Mouse (Mus musculus) neural tube, embryonic 11.5 days (tissue): ENCODE data around the gene Nme8. TPM values are rescaled to one million over a fixed set of nuclear protein-coding genes. Genes with fewer than 3 reads are reported as not detected.

ENCODE experiments used
- ATAC-seq: fragments of 200-750 bp; cut with Nextera tagmentation; 2 replicates; pipeline ENCODE4 v1.8.0; 2017; ENCODE audit warnings: moderate number of reproducible peaks, mild to moderate bottlenecking, moderate TSS enrichment, moderate library complexity; ENCODE audit not compliant: insufficient read depth, low FRiP score, low TSS enrichment
- DNase-seq: peaks from one replicate; pipeline ENCODE4 v3.0.0-alpha.2; 2015; ENCODE audit warnings: low spot score
- H3K27ac ChIP-seq: fragments of 300-500 bp; sonication (generic); 2 replicates; pipeline ENCODE4 v1.5.1; 2014; ENCODE audit warnings: low read depth, mild to moderate bottlenecking, low read length
- H3K27me3 ChIP-seq: fragments of 300-500 bp; sonication (generic); 2 replicates; pipeline ENCODE4 v1.6.1; 2014; ENCODE audit warnings: mild to moderate bottlenecking, low read length, mixed read lengths; ENCODE audit not compliant: control insufficient read depth, insufficient read depth
- H3K36me3 ChIP-seq: fragments of 300-500 bp; sonication (generic); 2 replicates; pipeline ENCODE4 v1.6.1; 2014; ENCODE audit warnings: mild to moderate bottlenecking, low read length, moderate library complexity, mixed read lengths; ENCODE audit not compliant: control insufficient read depth, insufficient read depth
- H3K4me1 ChIP-seq: fragments of 300-500 bp; sonication (generic); 2 replicates; pipeline ENCODE4 v1.6.1; 2014; ENCODE audit warnings: low read length, mixed read lengths; ENCODE audit not compliant: control insufficient read depth, insufficient read depth
- H3K4me2 ChIP-seq: fragments of 300-500 bp; sonication (generic); 2 replicates; pipeline ENCODE4 v1.6.1; 2014; ENCODE audit warnings: low read depth, mild to moderate bottlenecking, moderate library complexity
- H3K4me3 ChIP-seq: fragments of 300-500 bp; sonication (generic); 2 replicates; pipeline ENCODE4 v1.5.1; 2014; ENCODE audit warnings: low read depth, low read length
- H3K9ac ChIP-seq: fragments of 300-500 bp; sonication (generic); 2 replicates; pipeline ENCODE4 v1.6.1; 2014; ENCODE audit warnings: mild to moderate bottlenecking, low read length
- H3K9me3 ChIP-seq: fragments of 300-500 bp; sonication (generic); 2 replicates; pipeline ENCODE4 v1.6.1; 2016; ENCODE audit warnings: low read length; ENCODE audit not compliant: control insufficient read depth
- WGBS: fragments of 180-500 bp; shearing (Covaris S2); extraction: QIAGEN DNeasy Blood & Tissue Kit; methylation state at CpG from one replicate; pipeline ENCODE4 v1.1.7; 2014; 5-methylcytosine and 5-hydroxymethylcytosine counted together
- polyA plus RNA-seq: library from polyadenylated mRNA; unstranded; fragments of >200 nt; fragmentation: Nextera tagmentation; extraction: Ambion mirVana; gene quantifications from 2 replicates; pipeline ENCODE4 v1.2.1, GENCODE M21; 2014

Nme8 gene
- polyA plus RNA-seq, result not detected in 2 replicates

- 15% methylated on average over 7 of the region's 7 CpGs for WGBS
- H3K36me3 ChIP-seq, result no peaks in the 10 kb centered on the region
- H3K4me1 ChIP-seq, result no peaks in the 10 kb centered on the region
- no peak within 1 kb of the TSS for H3K4me2 ChIP-seq
- no peak for DNase-seq
- H3K9ac ChIP-seq, result no peak within 1 kb of the TSS
- H3K27ac ChIP-seq, result no peak within 1 kb of the TSS
- no peak within 1 kb of the TSS for H3K4me3 ChIP-seq
- H3K9me3 ChIP-seq, result no peaks in the 10 kb centered on the region
- ATAC-seq, result no peak
- no peaks in the 10 kb centered on the region for H3K27me3 ChIP-seq
Measured at GRCm38 (mm10) chr13:19697790-19698189, at the start of gene Nme8. Nme8 (minus strand) TSS chr13:19697794.

GRCm38 (mm10) chr13:19745741-19746140, 48.1 kb upstream of the Nme8 start:
- Histone ChIP-seq H3K9ac (no peak overlapping the region), H3K4me1 (no peaks in the 10 kb centered on the region), H3K27me3 (no peaks in the 10 kb centered on the region), H3K4me2 (no peak overlapping the region), H3K4me3 (no peak overlapping the region), H3K27ac (no peak overlapping the region), H3K9me3 (no peaks in the 10 kb centered on the region), H3K36me3 (no peaks in the 10 kb centered on the region)
- ATAC-seq (no peak), DNase-seq (no peak)
- WGBS, result 57% methylated on average over 2 of the region's 2 CpGs

- DNase-seq, result no peak
- no peaks in the 10 kb centered on the region for H3K27me3 ChIP-seq
- 93% methylated on average over 5 of the region's 5 CpGs for WGBS
Measured at GRCm38 (mm10) chr13:19744536-19744935, 46.9 kb upstream of the Nme8 start.

GRCm38 (mm10) chr13:19734597-19734996, 37.0 kb upstream of the Nme8 start:
- ATAC-seq, result no peak
- Histone ChIP-seq H3K36me3 (no peaks in the 10 kb centered on the region), H3K27me3 (no peaks in the 10 kb centered on the region), H3K27ac (no peak overlapping the region), H3K9me3 (no peaks in the 10 kb centered on the region), H3K9ac (no peak overlapping the region), H3K4me3 (no peak overlapping the region), H3K4me2 (no peak overlapping the region), H3K4me1 (no peaks in the 10 kb centered on the region)
- no peak for DNase-seq
- WGBS, result 86% methylated on average over 5 of the region's 5 CpGs

More at GRCm38 (mm10) chr13:19744536-19744935, 46.9 kb upstream of the Nme8 start:
- no peak overlapping the region for H3K4me3 ChIP-seq
- no peak for ATAC-seq
- H3K27ac ChIP-seq, result no peak overlapping the region
- no peak overlapping the region for H3K9ac ChIP-seq
- H3K9me3 ChIP-seq, result no peaks in the 10 kb centered on the region
- H3K4me1 ChIP-seq, result no peaks in the 10 kb centered on the region
- no peak overlapping the region for H3K4me2 ChIP-seq
- no peaks in the 10 kb centered on the region for H3K36me3 ChIP-seq

GRCm38 (mm10) chr13:19730826-19731225, 33.2 kb upstream of the Nme8 start:
- ATAC-seq (no peak), DNase-seq (no peak)
- Histone ChIP-seq H3K4me1 (no peaks in the 10 kb centered on the region), H3K4me3 (no peak overlapping the region), H3K27ac (no peak overlapping the region), H3K9me3 (no peaks in the 10 kb centered on the region), H3K4me2 (no peak overlapping the region), H3K27me3 (no peaks in the 10 kb centered on the region), H3K9ac (no peak overlapping the region), H3K36me3 (no peaks in the 10 kb centered on the region)
- 83% methylated on average over 2 of the region's 2 CpGs for WGBS

- Histone ChIP-seq H3K9ac (no peak overlapping the region), H3K4me1 (no peaks in the 10 kb centered on the region), H3K27me3 (no peaks in the 10 kb centered on the region), H3K27ac (no peak overlapping the region), H3K9me3 (no peaks in the 10 kb centered on the region), H3K4me3 (no peak overlapping the region), H3K4me2 (no peak overlapping the region), H3K36me3 (no peaks in the 10 kb centered on the region)
- ATAC-seq, result no peak
- no peak for DNase-seq
- 84% methylated on average over 5 of the region's 5 CpGs for WGBS
Measured at GRCm38 (mm10) chr13:19718954-19719353, 21.4 kb upstream of the Nme8 start.

GRCm38 (mm10) chr13:19717201-19717600, 19.6 kb upstream of the Nme8 start:
- no peak for ATAC-seq
- no peak overlapping the region for H3K4me3 ChIP-seq
- 84% methylated on average over 2 of the region's 2 CpGs for WGBS

GRCm38 (mm10) chr13:19703806-19704205, 6.2 kb upstream of the Nme8 start:
- H3K27me3 ChIP-seq, result no peaks in the 10 kb centered on the region
- no peaks in the 10 kb centered on the region for H3K9me3 ChIP-seq
- no peak overlapping the region for H3K4me3 ChIP-seq
- no peak overlapping the region for H3K27ac ChIP-seq
- DNase-seq (no peak), ATAC-seq (no peak)
- H3K4me1 ChIP-seq, result no peaks in the 10 kb centered on the region
- WGBS, result 55% methylated on average over 4 of the region's 4 CpGs
- no peak overlapping the region for H3K9ac ChIP-seq
- H3K4me2 ChIP-seq, result no peak overlapping the region
- no peaks in the 10 kb centered on the region for H3K36me3 ChIP-seq

More at GRCm38 (mm10) chr13:19717201-19717600, 19.6 kb upstream of the Nme8 start:
- no peak overlapping the region for H3K9ac ChIP-seq
- no peak overlapping the region for H3K4me2 ChIP-seq
- no peak overlapping the region for H3K27ac ChIP-seq
- H3K9me3 ChIP-seq, result no peaks in the 10 kb centered on the region
- H3K27me3 ChIP-seq, result no peaks in the 10 kb centered on the region
- no peaks in the 10 kb centered on the region for H3K4me1 ChIP-seq
- H3K36me3 ChIP-seq, result no peaks in the 10 kb centered on the region
- no peak for DNase-seq

- Histone ChIP-seq H3K9ac (no peak overlapping the region), H3K27ac (no peak overlapping the region), H3K4me3 (no peak overlapping the region), H3K9me3 (no peaks in the 10 kb centered on the region), H3K36me3 (no peaks in the 10 kb centered on the region), H3K4me1 (no peaks in the 10 kb centered on the region), H3K27me3 (no peaks in the 10 kb centered on the region), H3K4me2 (no peak overlapping the region)
- no peak for DNase-seq
- ATAC-seq, result no peak
- 82% methylated on average over 11 of the region's 11 CpGs for WGBS
Measured at GRCm38 (mm10) chr13:19701443-19702078, 4.0 kb upstream of the Nme8 start.
